Mouse (Mus musculus): ENCODE data around the gene Senp2. TPM values are rescaled to one million over a fixed set of nuclear protein-coding genes. Genes with fewer than 3 reads are reported as not detected.

The Senp2 gene
- 12.5 and 14.2 TPM in 2 replicates for polyA plus RNA-seq (2012)

GRCm38 (mm10) chr16:22009099-22009584 lies at the start of gene Senp2:
Gene Senp2, plus strand, starts transcription at chr16:22009484.

GRCm38 (mm10) chr16:21995304-21995703 lies 14.0 kb upstream of the Senp2 start, which contains the start of gene Liph:
Gene Liph, minus strand, starts transcription at chr16:21995663.

Other genes starting within 250 kb of the Senp2 start
- 0.27 and 0.40 TPM in 2 replicates for gene Ehhadh, start 221.7 kb upstream of the Senp2 start, polyA plus RNA-seq (2012)
- 0.05 TPM in 1 of 2 replicates, not detected in the other for gene Map3k13, start 215.1 kb upstream of the Senp2 start, polyA plus RNA-seq (2012)
- gene Tmem41a, start 61.9 kb upstream of the Senp2 start, polyA plus RNA-seq (2012), result 4.8 and 5.5 TPM in 2 replicates
- 0.05 TPM in 1 of 2 replicates, not detected in the other for gene Liph, start 13.8 kb upstream of the Senp2 start, polyA plus RNA-seq (2012)
- gene Igf2bp2, start 153.8 kb downstream of the Senp2 start, polyA plus RNA-seq (2012), result 1.4 and 2.0 TPM in 2 replicates